Mouse (Mus musculus): ENCODE data around the gene Npepl1. TPM values are rescaled to one million over a fixed set of nuclear protein-coding genes. Genes with fewer than 3 reads are reported as not detected.

The Npepl1 gene
- polyA plus RNA-seq, 1 experiment from 2014 or later, result 52.3 TPM

GRCm38 (mm10) chr2:174132413-174132969 lies 22.3 kb downstream of the Npepl1 start:
- H3K9me3 ChIP-seq (replicated peaks; ENCODE audit: control insufficient read depth, low read length), result no peaks in the 10 kb centered on the region
- ATAC-seq (replicated peaks; ENCODE audit: extremely low read depth, insufficient read depth, low FRiP score), result no peak
- 68% methylated on average over 8 of the region's 8 CpGs for WGBS
- no peaks in the 10 kb centered on the region for H3K4me1 ChIP-seq (ENCODE audit: control insufficient read depth, insufficient read depth, low read length)
- H3K36me3 ChIP-seq (ENCODE audit: control insufficient read depth, insufficient read depth), result no peaks in the 10 kb centered on the region
- no peak overlapping the region for H3K27ac ChIP-seq (ENCODE audit: low read length)
- no peak overlapping the region for H3K4me3 ChIP-seq (ENCODE audit: low read length)
- no peak overlapping the region for H3K9ac ChIP-seq (ENCODE audit: low read length)
- H3K4me2 ChIP-seq (ENCODE audit: low read depth, low read length), result no peak overlapping the region
- H3K27me3 ChIP-seq (ENCODE audit: control insufficient read depth, insufficient read depth, low read length), result no peaks in the 10 kb centered on the region

- Histone ChIP-seq H3K4me2 (ENCODE audit: low read depth, low read length) (no peak overlapping the region), H3K4me3 (ENCODE audit: low read length) (no peak overlapping the region), H3K9ac (ENCODE audit: low read length) (no peak overlapping the region), H3K9me3 (replicated peaks; ENCODE audit: control insufficient read depth, low read length) (no peaks in the 10 kb centered on the region), H3K36me3 (ENCODE audit: control insufficient read depth, insufficient read depth) (no peaks in the 10 kb centered on the region), H3K4me1 (ENCODE audit: control insufficient read depth, insufficient read depth, low read length) (no peaks in the 10 kb centered on the region), H3K27ac (ENCODE audit: low read length) (no peak overlapping the region), H3K27me3 (ENCODE audit: control insufficient read depth, insufficient read depth, low read length) (no peaks in the 10 kb centered on the region)
- ATAC-seq (replicated peaks; ENCODE audit: extremely low read depth, insufficient read depth, low FRiP score), result no peak
- 91% methylated on average over 10 of the region's 10 CpGs for WGBS
These were observed 48.9 kb downstream of the Npepl1 start for GRCm38 (mm10) chr2:174159035-174159434.

- no peak for ATAC-seq (replicated peaks; ENCODE audit: extremely low read depth, insufficient read depth, low FRiP score)
- H3K4me1 ChIP-seq (ENCODE audit: control insufficient read depth, insufficient read depth, low read length), result no peaks in the 10 kb centered on the region
- WGBS, result 58% methylated on average over 3 of the region's 3 CpGs
- H3K27ac ChIP-seq (ENCODE audit: low read length), result no peak overlapping the region
- H3K36me3 ChIP-seq (ENCODE audit: control insufficient read depth, insufficient read depth), result no peaks in the 10 kb centered on the region
- H3K9ac ChIP-seq (ENCODE audit: low read length), result no peak overlapping the region
- H3K4me2 ChIP-seq (ENCODE audit: low read depth, low read length), result no peak overlapping the region
- H3K27me3 ChIP-seq (ENCODE audit: control insufficient read depth, insufficient read depth, low read length), result no peaks in the 10 kb centered on the region
- H3K4me3 ChIP-seq (ENCODE audit: low read length), result no peak overlapping the region
- no peaks in the 10 kb centered on the region for H3K9me3 ChIP-seq (replicated peaks; ENCODE audit: control insufficient read depth, low read length)
These were observed 50.3 kb downstream of the Npepl1 start for GRCm38 (mm10) chr2:174160461-174160860.

Other genes with a start within 250 kb of the Npepl1 start
- gene Stx16, start 34.0 kb upstream of the Npepl1 start, polyA plus RNA-seq (2015; fragmentation: Nextera tagmentation; extraction: Ambion mirVana), result 8.6 and 9.0 TPM in 2 replicates
- gene Gnas, start 174.0 kb downstream of the Npepl1 start, polyA plus RNA-seq (2015; fragmentation: Nextera tagmentation; extraction: Ambion mirVana), result 1,284 and 1,464 TPM in 2 replicates
- 33.4 and 41.6 TPM in 2 replicates for gene Gm20721, start 236.4 kb downstream of the Npepl1 start, polyA plus RNA-seq (2015; fragmentation: Nextera tagmentation; extraction: Ambion mirVana)